Mouse (Mus musculus): ENCODE results near the gene Eif4ebp2.

DNA sequence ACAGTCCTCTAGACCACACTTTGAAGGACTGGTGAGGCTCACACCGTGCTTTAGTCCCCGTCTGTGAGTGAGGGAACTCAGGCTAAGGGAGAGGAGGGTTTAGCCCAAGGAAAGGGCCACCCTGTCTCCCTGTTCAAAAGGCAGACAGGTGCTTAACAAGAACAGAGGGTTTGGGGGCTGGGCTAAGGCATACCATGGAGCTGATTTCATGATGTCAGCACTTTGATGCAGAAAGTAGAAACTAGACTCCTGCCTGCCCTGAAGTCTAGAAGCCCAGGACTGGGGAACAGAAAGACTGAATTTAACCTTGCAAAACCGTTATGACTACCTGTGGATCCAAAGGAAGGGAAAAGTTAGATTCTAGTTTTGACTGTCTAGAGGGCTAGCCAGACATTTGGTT, 4.7 kb upstream of the Eif4ebp2 start:
- no peak for TF ChIP-seq POLR2A (IDR thresholded peaks at IDR 0.05; ENCODE audit: extremely low read depth, insufficient read depth, low read length)
- no peak for TF ChIP-seq CTCF (IDR thresholded peaks at IDR 0.05; ENCODE audit: extremely low read depth, insufficient read depth, low read length)
